Mouse (Mus musculus) embryo, embryonic 11 days (tissue): ENCODE measurements around the gene Fgd6.
A peak's percentile ranks its signal among the peaks of the same experiment; 100 is the strongest.

Source experiments
- DNase-seq: peaks from one replicate; pipeline ENCODE4 v3.0.0-alpha.2; 2015

The Fgd6 gene

GRCm38 (mm10) chr10:94047024-94047423 is 11.2 kb downstream of the Fgd6 start:
- no peak for DNase-seq

- no peak for DNase-seq
Observed at GRCm38 (mm10) chr10:94047845-94048559, 12.2 kb downstream of the Fgd6 start.

- no peak for DNase-seq
Observed at GRCm38 (mm10) chr10:94049121-94049520, 13.3 kb downstream of the Fgd6 start.

GRCm38 (mm10) chr10:94050736-94051135 is 14.9 kb downstream of the Fgd6 start:
- DNase-seq = no peak

- no peak for DNase-seq
Observed at GRCm38 (mm10) chr10:94056487-94056886, 20.7 kb downstream of the Fgd6 start.

GRCm38 (mm10) chr10:94059618-94060055 is 23.8 kb downstream of the Fgd6 start:
- DNase-seq = no peak

GRCm38 (mm10) chr10:94060190-94060589 is 24.4 kb downstream of the Fgd6 start:
- DNase-seq = no peak

GRCm38 (mm10) chr10:94062357-94062756 is 26.6 kb downstream of the Fgd6 start:
- DNase-seq = no peak

- DNase-seq = no peak
Observed at GRCm38 (mm10) chr10:94066896-94067295, 31.1 kb downstream of the Fgd6 start.

GRCm38 (mm10) chr10:94068701-94069100 is 32.9 kb downstream of the Fgd6 start:
- DNase-seq = no peak

GRCm38 (mm10) chr10:94071641-94072040 is 35.8 kb downstream of the Fgd6 start:
- DNase-seq = no peak

- peak; percentile 45 for DNase-seq
Observed at GRCm38 (mm10) chr10:94072261-94072915, 36.6 kb downstream of the Fgd6 start.

- no peak for DNase-seq
Observed at GRCm38 (mm10) chr10:94072916-94073465, 37.2 kb downstream of the Fgd6 start.

GRCm38 (mm10) chr10:94076966-94077825 is 41.4 kb downstream of the Fgd6 start:
- no peak for DNase-seq

GRCm38 (mm10) chr10:94080740-94081139 is 44.9 kb downstream of the Fgd6 start:
- DNase-seq = no peak

- no peak for DNase-seq
Observed at GRCm38 (mm10) chr10:94082040-94082734, 46.4 kb downstream of the Fgd6 start.

- no peak for DNase-seq
Observed at GRCm38 (mm10) chr10:94086315-94086714, 50.5 kb downstream of the Fgd6 start.

- peak; percentile 52 for DNase-seq
Observed at GRCm38 (mm10) chr10:94087367-94088077, 51.7 kb downstream of the Fgd6 start.

- DNase-seq = no peak
Observed at GRCm38 (mm10) chr10:94090032-94090431, 54.2 kb downstream of the Fgd6 start.

- peak; percentile 59 for DNase-seq
Observed at GRCm38 (mm10) chr10:94093534-94093933, 57.7 kb downstream of the Fgd6 start.

- no peak for DNase-seq
Observed at GRCm38 (mm10) chr10:94095743-94096465, 60.1 kb downstream of the Fgd6 start.
